Mouse (Mus musculus): ENCODE results near the gene Epor.

GRCm38 (mm10) chr9:21925034-21925433 is 38.3 kb downstream of the Epor start:
- TF ChIP-seq POLR2A (IDR thresholded peaks at IDR 0.05; ENCODE audit: borderline replicate concordance, low read depth, low read length) (no peak), CTCF (IDR thresholded peaks at IDR 0.05; ENCODE audit: low read depth, low read length) (no peak)

All from bone marrow macrophage, adult 2 months (primary cell).